Mouse (Mus musculus) intestine, embryonic 15.5 days (tissue): ENCODE results near the gene Ptprg. TPM values are rescaled to one million over a fixed set of nuclear protein-coding genes. Genes with fewer than 3 reads are reported as not detected.
"Not testable (repeated sequence)": the region's sequence is repeated elsewhere in the genome, so short reads cannot be mapped to it uniquely, and the experiment has no call there.

ENCODE experiments used
- ATAC-seq: fragments of 200-750 bp; cut with Nextera tagmentation; 2 replicates; pipeline ENCODE4 v1.8.0; 2017; ENCODE audit warnings: moderate TSS enrichment, moderate library complexity
- H3K27ac ChIP-seq: fragments of 300-500 bp; sonication (generic); 2 replicates; pipeline ENCODE4 v1.5.1; 2015; ENCODE audit warnings: mild to moderate bottlenecking, inconsistent platforms
- H3K27me3 ChIP-seq: fragments of 300-500 bp; sonication (generic); replicated peaks from 2 replicates; pipeline ENCODE4 v1.6.1; 2015; ENCODE audit warnings: inconsistent platforms
- H3K36me3 ChIP-seq: fragments of 300-500 bp; sonication (generic); 2 replicates; pipeline ENCODE4 v1.6.1; 2015; ENCODE audit warnings: inconsistent platforms
- H3K4me1 ChIP-seq: fragments of 300-500 bp; sonication (generic); replicated peaks from 2 replicates; pipeline ENCODE4 v1.6.1; 2015; ENCODE audit warnings: inconsistent platforms
- H3K4me2 ChIP-seq: fragments of 300-500 bp; sonication (generic); replicated peaks from 2 replicates; pipeline ENCODE4 v1.6.1; 2015; ENCODE audit warnings: mild to moderate bottlenecking, inconsistent platforms
- H3K4me3 ChIP-seq: fragments of 300-500 bp; sonication (generic); replicated peaks from 2 replicates; pipeline ENCODE4 v1.5.1; 2015; ENCODE audit warnings: inconsistent platforms
- H3K9ac ChIP-seq: fragments of 300-500 bp; sonication (generic); 2 replicates; pipeline ENCODE4 v1.6.1; 2015; ENCODE audit warnings: inconsistent platforms
- H3K9me3 ChIP-seq: fragments of 300-500 bp; sonication (generic); 2 replicates; pipeline ENCODE4 v1.6.1; 2016; ENCODE audit warnings: inconsistent platforms
- WGBS: fragments of 180-500 bp; shearing (Covaris S2); methylation state at CpG from one replicate; pipeline ENCODE4 v1.1.7; 2015; 5-methylcytosine and 5-hydroxymethylcytosine counted together
- polyA plus RNA-seq: library from polyadenylated mRNA; unstranded; fragments of >200 nt; fragmentation: Nextera tagmentation; extraction: Ambion mirVana; gene quantifications from 2 replicates; pipeline ENCODE4 v1.2.1, GENCODE M21; 2015

The Ptprg gene
- polyA plus RNA-seq, 1 experiment from 2014 or later = 18.7 TPM

GRCm38 (mm10) chr14:12039743-12040142 is 486.4 kb downstream of the Ptprg start:
- no peaks in the 10 kb centered on the region for H3K4me1 ChIP-seq
- H3K9me3 ChIP-seq = no peaks in the 10 kb centered on the region
- H3K4me2 ChIP-seq = no peak overlapping the region
- H3K27ac ChIP-seq = no peak overlapping the region
- 78% methylated on average over 3 of the region's 3 CpGs for WGBS
- no peak overlapping the region for H3K9ac ChIP-seq
- ATAC-seq = no peak
- no peaks in the 10 kb centered on the region for H3K36me3 ChIP-seq
- no peak overlapping the region for H3K4me3 ChIP-seq
- no peaks in the 10 kb centered on the region for H3K27me3 ChIP-seq

GRCm38 (mm10) chr14:12041566-12041965 is 488.2 kb downstream of the Ptprg start:
- H3K27me3 ChIP-seq = no peaks in the 10 kb centered on the region
- no peak overlapping the region for H3K4me3 ChIP-seq
- H3K4me1 ChIP-seq = no peaks in the 10 kb centered on the region
- ATAC-seq = no peak
- WGBS = 90% methylated on average over 6 of the region's 6 CpGs
- no peaks in the 10 kb centered on the region for H3K9me3 ChIP-seq
- H3K4me2 ChIP-seq = no peak overlapping the region
- no peak overlapping the region for H3K9ac ChIP-seq
- H3K27ac ChIP-seq = no peak overlapping the region
- no peaks in the 10 kb centered on the region for H3K36me3 ChIP-seq

GRCm38 (mm10) chr14:12046226-12046882 is 493.0 kb downstream of the Ptprg start:
- Histone ChIP-seq H3K9me3 (no peaks in the 10 kb centered on the region), H3K9ac (no peak overlapping the region), H3K4me1 (no peaks in the 10 kb centered on the region), H3K4me2 (no peak overlapping the region), H3K4me3 (no peak overlapping the region), H3K36me3 (no peaks in the 10 kb centered on the region), H3K27me3 (no peaks in the 10 kb centered on the region), H3K27ac (no peak overlapping the region)
- WGBS = 69% methylated on average over 3 of the region's 3 CpGs
- ATAC-seq = no peak

DNA sequence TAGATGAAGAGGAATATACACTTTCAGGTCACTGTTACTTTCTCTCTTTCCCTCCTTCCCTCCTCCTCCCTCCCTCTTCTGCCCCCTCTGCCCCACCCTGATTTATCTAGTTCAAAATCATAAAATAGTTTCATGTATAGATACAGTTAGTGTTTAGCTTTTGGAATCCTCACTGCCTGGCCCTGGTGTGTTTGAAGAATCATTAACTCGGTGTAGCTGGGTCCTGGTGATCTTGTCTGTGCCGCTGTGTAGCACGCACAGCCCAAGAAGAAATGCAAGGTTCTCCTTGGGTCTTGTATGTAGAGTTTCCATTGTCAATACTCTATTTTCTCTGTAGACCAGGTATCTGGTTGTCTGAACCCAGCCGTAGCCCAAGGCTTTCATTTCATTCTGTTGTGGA is 494.3 kb downstream of the Ptprg start:
- WGBS = 74% methylated on average over 4 of the region's 4 CpGs
- peak; percentile 62 for ATAC-seq

DNA sequence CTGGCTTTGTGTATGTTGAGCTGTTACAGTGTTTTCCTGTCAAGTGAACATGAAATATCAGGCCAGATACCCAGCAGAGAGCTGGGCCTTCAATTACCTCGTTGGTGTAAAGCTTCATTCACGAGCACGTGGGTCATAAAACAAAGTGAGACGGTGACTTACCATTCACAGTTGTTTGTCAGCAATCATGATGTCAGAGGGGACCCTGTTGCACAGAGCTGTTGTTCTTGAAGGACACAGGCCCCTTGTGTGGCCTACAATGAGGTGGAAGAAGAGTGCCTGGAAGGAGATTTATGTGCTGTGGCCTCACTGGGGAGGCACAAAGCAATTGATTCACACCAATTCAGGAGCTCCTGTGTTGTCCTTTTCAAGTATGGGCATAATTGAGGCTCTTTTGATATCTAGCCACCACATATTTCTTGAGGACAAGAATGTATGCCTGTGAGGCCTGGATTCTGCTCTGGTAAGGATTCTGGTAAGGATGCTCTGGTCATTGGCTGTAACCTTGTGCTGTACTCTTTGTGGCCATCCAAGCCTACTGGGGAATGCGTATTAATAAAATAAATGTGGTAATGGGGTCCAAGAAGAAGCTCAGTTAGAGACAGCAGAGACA is 503.7 kb downstream of the Ptprg start:
- ATAC-seq = no peak
- no peaks in the 10 kb centered on the region for H3K27me3 ChIP-seq
- H3K9me3 ChIP-seq = no peaks in the 10 kb centered on the region
- H3K9ac ChIP-seq = no peak overlapping the region
- H3K4me3 ChIP-seq = no peak overlapping the region
- H3K36me3 ChIP-seq = no peaks in the 10 kb centered on the region
- H3K27ac ChIP-seq = no peak overlapping the region
- no peaks in the 10 kb centered on the region for H3K4me1 ChIP-seq
- 45% methylated on average over 5 of the region's 5 CpGs for WGBS
- H3K4me2 ChIP-seq = no peak overlapping the region

More for the DNA sequence above, 494.3 kb downstream of the Ptprg start:
- Histone ChIP-seq H3K9ac (no peak overlapping the region), H3K27me3 (no peaks in the 10 kb centered on the region), H3K4me3 (no peak overlapping the region), H3K4me2 (no peak overlapping the region), H3K9me3 (no peaks in the 10 kb centered on the region), H3K27ac (no peak overlapping the region), H3K36me3 (no peaks in the 10 kb centered on the region), H3K4me1 (no peaks in the 10 kb centered on the region)

DNA sequence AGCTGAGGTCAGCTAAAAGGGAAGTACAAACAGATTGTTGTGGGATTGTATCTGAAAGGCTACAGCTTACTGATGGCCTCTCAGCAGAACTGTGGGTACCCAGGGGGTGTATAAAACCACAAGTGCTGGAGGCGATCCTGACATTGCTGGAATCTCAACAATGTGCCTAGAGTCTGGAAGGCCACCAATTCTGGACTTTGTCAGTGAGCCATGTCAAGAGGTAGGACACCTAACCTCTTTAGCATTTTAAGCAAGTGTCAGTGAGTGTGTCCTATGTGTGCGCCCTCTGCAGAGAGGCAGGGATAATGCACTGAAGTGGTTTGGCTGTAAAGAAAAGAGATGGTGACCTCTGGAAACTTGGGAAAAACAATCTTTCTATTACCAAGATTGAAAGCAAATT is 504.5 kb downstream of the Ptprg start:
- Histone ChIP-seq H3K9ac (no peak overlapping the region), H3K27me3 (no peaks in the 10 kb centered on the region), H3K27ac (no peak overlapping the region), H3K4me3 (no peak overlapping the region), H3K36me3 (no peaks in the 10 kb centered on the region), H3K9me3 (no peaks in the 10 kb centered on the region), H3K4me1 (no peaks in the 10 kb centered on the region), H3K4me2 (no peak overlapping the region)
- 70% methylated on average over 2 of the region's 2 CpGs for WGBS
- no peak for ATAC-seq

- Histone ChIP-seq H3K4me3 (no peak overlapping the region), H3K9ac (no peak overlapping the region)
- 89% methylated on average over 7 of the region's 7 CpGs for WGBS
Observed at GRCm38 (mm10) chr14:12059149-12059548, 505.8 kb downstream of the Ptprg start.

GRCm38 (mm10) chr14:12061313-12061712 is 508.0 kb downstream of the Ptprg start:
- H3K4me2 ChIP-seq, H3K4me1 ChIP-seq, H3K9ac ChIP-seq, H3K4me3 ChIP-seq, ATAC-seq, H3K9me3 ChIP-seq, H3K27me3 ChIP-seq, H3K36me3 ChIP-seq, H3K27ac ChIP-seq: not testable (repeated sequence)
- WGBS = 67% methylated on average over 2 of the region's 2 CpGs

More at GRCm38 (mm10) chr14:12059149-12059548, 505.8 kb downstream of the Ptprg start:
- Histone ChIP-seq H3K4me1 (no peaks in the 10 kb centered on the region), H3K27me3 (no peaks in the 10 kb centered on the region), H3K36me3 (no peaks in the 10 kb centered on the region), H3K4me2 (no peak overlapping the region), H3K27ac (no peak overlapping the region), H3K9me3 (no peaks in the 10 kb centered on the region)
- ATAC-seq = no peak

GRCm38 (mm10) chr14:12062628-12063360 is 509.5 kb downstream of the Ptprg start:
- Histone ChIP-seq H3K9ac (no peak overlapping the region), H3K27ac (no peak overlapping the region), H3K4me1 (no peaks in the 10 kb centered on the region), H3K9me3 (no peaks in the 10 kb centered on the region), H3K36me3 (no peaks in the 10 kb centered on the region), H3K4me2 (no peak overlapping the region), H3K27me3 (no peaks in the 10 kb centered on the region), H3K4me3 (no peak overlapping the region)
- no peak for ATAC-seq
- 77% methylated on average over 7 of the region's 7 CpGs for WGBS

DNA sequence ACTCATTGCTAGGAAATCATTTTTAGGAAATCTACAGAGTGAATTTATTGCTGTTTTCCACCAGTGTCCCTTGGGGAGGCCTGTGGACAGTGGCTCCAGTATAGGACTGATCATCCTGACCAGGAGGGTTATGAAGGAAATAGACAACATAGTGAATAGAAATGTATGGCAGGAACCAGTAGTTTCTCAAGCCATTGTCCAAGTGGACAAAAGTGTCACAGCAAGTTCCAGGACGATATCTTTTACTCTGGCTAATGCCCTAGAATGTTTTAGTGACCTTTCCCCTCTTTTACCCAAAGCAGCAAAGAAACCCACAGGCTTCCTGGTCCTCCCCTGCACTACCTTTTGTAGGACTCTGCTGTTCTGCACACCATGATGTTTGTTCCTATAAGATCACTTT is 511.7 kb downstream of the Ptprg start:
- Histone ChIP-seq H3K36me3 (no peaks in the 10 kb centered on the region), H3K9me3 (no peaks in the 10 kb centered on the region), H3K4me1 (no peaks in the 10 kb centered on the region), H3K4me3 (no peak overlapping the region), H3K27ac (no peak overlapping the region), H3K27me3 (no peaks in the 10 kb centered on the region), H3K9ac (no peak overlapping the region), H3K4me2 (no peak overlapping the region)
- WGBS = 78% methylated on average over 1 of the region's 1 CpGs
- ATAC-seq = no peak

- WGBS = 67% methylated on average over 2 of the region's 2 CpGs
- ATAC-seq = no peak
- H3K9me3 ChIP-seq = no peaks in the 10 kb centered on the region
- no peaks in the 10 kb centered on the region for H3K4me1 ChIP-seq
- H3K4me2 ChIP-seq = no peak overlapping the region
- no peak overlapping the region for H3K4me3 ChIP-seq
- no peaks in the 10 kb centered on the region for H3K27me3 ChIP-seq
- H3K36me3 ChIP-seq = no peaks in the 10 kb centered on the region
- no peak overlapping the region for H3K9ac ChIP-seq
- no peak overlapping the region for H3K27ac ChIP-seq
Observed at GRCm38 (mm10) chr14:12065736-12066135, 512.4 kb downstream of the Ptprg start.

DNA sequence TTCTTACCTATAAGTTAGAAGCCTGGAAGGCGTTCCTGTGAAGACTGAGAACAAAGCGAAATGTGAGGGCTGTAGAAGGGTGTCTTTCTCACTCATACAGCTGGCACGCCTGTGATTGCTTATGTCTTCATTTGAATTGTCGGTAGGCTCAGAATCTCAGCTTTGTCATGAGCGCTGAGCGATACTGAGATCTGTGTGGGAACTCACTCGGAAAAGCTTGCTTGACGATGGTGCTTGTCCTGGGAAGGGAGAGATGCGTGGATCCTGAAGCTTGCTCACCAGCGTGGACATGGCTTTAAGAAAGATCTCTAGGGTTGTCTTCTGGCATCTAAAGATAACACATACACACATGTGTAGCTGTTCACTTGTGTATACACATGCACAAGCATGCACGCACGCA is 516.4 kb downstream of the Ptprg start:
- no peak overlapping the region for H3K4me3 ChIP-seq
- no peak overlapping the region for H3K27ac ChIP-seq
- H3K4me2 ChIP-seq = no peak overlapping the region
- ATAC-seq = no peak
- no peaks in the 10 kb centered on the region for H3K27me3 ChIP-seq
- H3K9ac ChIP-seq = no peak overlapping the region
- no peaks in the 10 kb centered on the region for H3K9me3 ChIP-seq
- H3K36me3 ChIP-seq = no peaks in the 10 kb centered on the region
- 93% methylated on average over 12 of the region's 12 CpGs for WGBS
- no peaks in the 10 kb centered on the region for H3K4me1 ChIP-seq
